Mouse (Mus musculus): ENCODE data around the gene Olfr134. TPM values are rescaled to one million over a fixed set of nuclear protein-coding genes. Genes with fewer than 3 reads are reported as not detected.
"Not testable (repeated sequence)": the region's sequence is repeated elsewhere in the genome, so short reads cannot be mapped to it uniquely, and the experiment has no call there.

The Olfr134 gene
- polyA plus RNA-seq (2015; fragmentation: Nextera tagmentation; extraction: Ambion mirVana) = not detected in 2 replicates

DNA sequence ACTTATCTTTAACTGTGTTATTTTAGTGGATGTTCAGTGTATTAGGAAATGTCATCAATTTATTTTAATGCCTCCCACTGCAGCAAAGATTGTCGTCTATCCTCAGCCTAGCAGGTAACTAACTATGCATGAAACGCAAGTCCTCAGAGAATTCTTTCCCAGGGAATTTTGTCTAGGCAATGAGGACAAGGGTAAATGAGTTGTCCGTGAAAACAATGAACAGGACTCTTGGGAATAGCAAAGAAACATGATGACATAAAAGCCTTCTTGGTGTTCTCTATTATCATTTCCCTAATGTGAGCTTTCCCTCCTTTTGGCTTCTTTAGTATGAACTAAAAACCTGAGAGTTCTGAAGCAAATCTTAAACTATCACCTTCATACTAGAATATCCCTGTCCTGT, at the start of gene Olfr134:
TSS of gene Olfr134 (plus strand) at position 301 of the 400 bp plus-strand sequence.
- ATAC-seq (ENCODE audit: extremely low read depth, insufficient number of reproducible peaks, low FRiP score, low TSS enrichment) = no peak
- no peaks in the 10 kb centered on the region for H3K4me1 ChIP-seq
- no peaks in the 10 kb centered on the region for H3K27me3 ChIP-seq (replicated peaks)
- H3K4me3 ChIP-seq = no peak within 1 kb of the TSS
- H3K9me3 ChIP-seq = 0 out of 2 replicates have a peak, but pooled peaks cover 8% of the 10 kb centered on the region
- 58% methylated on average over 3 of the region's 3 CpGs for WGBS
- no peak within 1 kb of the TSS for H3K4me2 ChIP-seq
- H3K36me3 ChIP-seq = no peaks in the 10 kb centered on the region
- H3K27ac ChIP-seq (replicated peaks) = no peak within 1 kb of the TSS
- no peak within 1 kb of the TSS for H3K9ac ChIP-seq

DNA sequence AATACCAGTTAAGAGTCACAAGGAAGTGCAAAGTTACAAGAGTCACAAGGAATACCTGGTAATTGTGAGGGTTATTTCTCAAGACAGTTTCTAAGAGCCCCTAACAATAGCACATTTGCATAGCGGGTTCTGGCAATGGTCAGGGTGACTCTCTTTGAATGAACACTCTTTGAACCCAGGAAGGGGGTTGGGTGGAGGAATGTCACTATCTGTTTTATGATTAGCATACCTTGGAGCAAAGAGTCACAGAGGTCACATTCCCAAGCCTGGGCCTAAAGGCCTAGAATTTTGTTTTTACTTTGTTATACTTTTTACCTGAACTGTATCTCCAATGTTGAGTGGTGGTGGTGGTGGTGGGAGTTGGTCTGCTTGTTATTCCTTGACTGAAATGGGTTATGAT, 47.0 kb upstream of the Olfr134 start:
- not testable (repeated sequence) for H3K27ac ChIP-seq (replicated peaks); H3K4me3 ChIP-seq; H3K4me1 ChIP-seq; H3K9ac ChIP-seq; H3K36me3 ChIP-seq; H3K4me2 ChIP-seq; ATAC-seq (ENCODE audit: extremely low read depth, insufficient number of reproducible peaks, low FRiP score, low TSS enrichment); H3K27me3 ChIP-seq (replicated peaks)
- H3K9me3 ChIP-seq = peaks cover 22% of the 10 kb centered on the region; the same call in 1 of the 2 replicates
- WGBS = 53% methylated on average over 1 of the region's 1 CpGs

DNA sequence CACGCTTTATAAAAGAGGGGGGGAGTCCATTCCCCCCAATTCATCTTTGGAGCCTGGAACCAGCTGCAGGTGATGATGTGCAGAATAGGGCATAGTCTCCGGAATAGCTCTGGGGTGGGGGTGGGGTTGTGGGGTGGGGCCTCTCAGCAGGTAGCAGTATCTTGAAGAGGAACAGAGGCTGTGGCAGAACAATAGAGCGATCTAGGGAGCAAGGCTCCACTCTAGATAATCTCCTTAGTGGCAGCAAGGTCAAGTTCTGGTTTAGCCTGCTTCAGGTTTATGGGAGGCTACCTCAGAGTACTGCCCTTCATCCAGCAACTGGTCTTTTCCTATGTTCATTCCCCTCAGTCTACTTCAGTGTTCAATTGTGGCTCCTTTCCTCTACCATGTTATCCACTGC, 45.8 kb upstream of the Olfr134 start:
- not testable (repeated sequence) for H3K4me1 ChIP-seq; H3K4me2 ChIP-seq; H3K9ac ChIP-seq; H3K4me3 ChIP-seq; H3K27me3 ChIP-seq (replicated peaks); H3K36me3 ChIP-seq; H3K27ac ChIP-seq (replicated peaks); ATAC-seq (ENCODE audit: extremely low read depth, insufficient number of reproducible peaks, low FRiP score, low TSS enrichment)
- 54% methylated on average over 3 of the region's 3 CpGs for WGBS
- peaks cover 22% of the 10 kb centered on the region; the same call in 1 of the 2 replicates for H3K9me3 ChIP-seq

DNA sequence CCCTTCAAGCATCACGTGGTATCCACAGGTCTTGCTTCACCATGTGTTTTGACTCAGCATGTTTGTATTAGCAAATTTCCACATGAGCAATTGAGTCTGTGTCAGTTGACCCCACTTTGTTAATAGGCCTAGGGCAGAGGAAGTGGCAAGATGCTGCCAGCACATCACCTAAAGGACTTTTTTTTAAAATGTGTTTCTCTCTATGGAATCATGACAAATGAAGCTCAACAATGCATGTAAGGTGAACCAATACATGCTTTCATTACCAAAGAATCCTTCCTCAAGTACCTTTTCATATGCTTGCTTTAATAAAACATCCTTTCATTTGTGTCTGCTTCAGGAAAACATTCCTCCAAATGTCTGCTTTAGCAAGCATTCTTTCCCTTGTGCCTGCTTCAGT, 36.8 kb upstream of the Olfr134 start, which contains the start of gene Olfr132:
TSS of gene Olfr132 (minus strand) at position 101 of the 400 bp plus-strand sequence.
- no peak within 1 kb of the TSS for H3K4me3 ChIP-seq
- H3K4me2 ChIP-seq = no peak within 1 kb of the TSS
- no peak for ATAC-seq (ENCODE audit: extremely low read depth, insufficient number of reproducible peaks, low FRiP score, low TSS enrichment)
- WGBS = 60% methylated on average over 1 of the region's 1 CpGs
- H3K36me3 ChIP-seq = no peaks in the 10 kb centered on the region
- H3K27ac ChIP-seq (replicated peaks) = no peak within 1 kb of the TSS
- no peaks in the 10 kb centered on the region for H3K9me3 ChIP-seq
- H3K4me1 ChIP-seq = no peaks in the 10 kb centered on the region
- H3K9ac ChIP-seq = no peak within 1 kb of the TSS
- H3K27me3 ChIP-seq (replicated peaks) = no peaks in the 10 kb centered on the region

DNA sequence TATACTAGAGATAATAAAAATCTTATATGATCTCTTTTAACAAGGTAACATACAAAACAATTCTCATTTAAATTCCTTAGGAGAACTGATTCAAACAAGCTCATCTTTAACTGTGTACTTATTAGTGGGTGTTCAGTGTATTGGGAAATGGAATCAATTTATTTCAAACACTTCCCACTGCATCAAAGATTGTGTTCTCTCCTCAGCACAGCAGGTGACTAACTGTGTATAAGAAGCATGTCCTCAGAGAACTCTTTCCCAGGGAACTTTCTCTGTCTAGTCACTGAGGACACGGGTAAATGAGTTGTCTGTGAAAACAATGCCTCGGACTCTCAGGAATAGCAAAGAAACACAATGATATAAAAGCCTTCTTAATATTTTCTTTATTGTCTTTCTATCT, 26.2 kb upstream of the Olfr134 start, which contains the start of gene Olfr133:
TSS of gene Olfr133 (plus strand) at position 301 of the 400 bp plus-strand sequence.
- Histone ChIP-seq H3K36me3 (no peaks in the 10 kb centered on the region), H3K9me3 (peaks cover 8% of the 10 kb centered on the region; the same call in 1 of the 2 replicates), H3K4me3 (no peak within 1 kb of the TSS), H3K9ac (no peak within 1 kb of the TSS), H3K4me2 (no peak within 1 kb of the TSS), H3K27ac (replicated peaks) (no peak within 1 kb of the TSS), H3K4me1 (no peaks in the 10 kb centered on the region), H3K27me3 (replicated peaks) (no peaks in the 10 kb centered on the region)
- WGBS = 70% methylated on average over 2 of the region's 2 CpGs
- no peak for ATAC-seq (ENCODE audit: extremely low read depth, insufficient number of reproducible peaks, low FRiP score, low TSS enrichment)

DNA sequence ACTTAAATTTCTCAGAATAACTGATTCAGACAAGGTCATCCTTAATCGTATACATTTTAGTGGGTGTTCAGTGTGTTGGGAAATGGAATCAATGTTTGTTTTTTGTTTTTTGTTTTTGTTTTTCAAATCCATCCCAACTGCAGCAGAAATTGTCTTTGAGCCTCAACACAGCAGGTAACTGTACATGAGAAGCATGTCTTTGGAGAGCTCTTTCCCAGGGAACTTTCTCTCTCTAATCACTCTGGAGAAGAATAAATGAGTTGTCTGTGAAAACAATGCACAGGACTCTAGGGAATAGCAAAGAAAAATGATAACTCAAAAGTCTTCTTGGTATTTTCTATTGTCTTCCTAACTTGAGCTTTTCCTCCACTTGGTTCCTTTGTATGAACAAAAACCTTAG, 32.8 kb downstream of the Olfr134 start, which contains the start of gene Olfr135:
TSS of gene Olfr135 (plus strand) at position 301 of the 400 bp plus-strand sequence.
- Histone ChIP-seq H3K4me1 (no peaks in the 10 kb centered on the region), H3K36me3 (no peaks in the 10 kb centered on the region), H3K27ac (replicated peaks) (no peak within 1 kb of the TSS), H3K9ac (no peak within 1 kb of the TSS), H3K4me2 (no peak within 1 kb of the TSS), H3K27me3 (replicated peaks) (no peaks in the 10 kb centered on the region), H3K9me3 (peaks cover 12% of the 10 kb centered on the region), H3K4me3 (no peak within 1 kb of the TSS)
- no peak for ATAC-seq (ENCODE audit: extremely low read depth, insufficient number of reproducible peaks, low FRiP score, low TSS enrichment)
- WGBS = 84% methylated on average over 1 of the region's 1 CpGs

Other genes with a start within 250 kb of the Olfr134 start
- gene Olfr761, start 218.3 kb upstream of the Olfr134 start, polyA plus RNA-seq (2015; fragmentation: Nextera tagmentation; extraction: Ambion mirVana) = not detected in 2 replicates
- gene Olfr129, start 111.3 kb upstream of the Olfr134 start, polyA plus RNA-seq (2015; fragmentation: Nextera tagmentation; extraction: Ambion mirVana) = not detected in 2 replicates
- gene Olfr130, start 107.5 kb upstream of the Olfr134 start, polyA plus RNA-seq (2015; fragmentation: Nextera tagmentation; extraction: Ambion mirVana) = not detected in 2 replicates
- not detected in 2 replicates for gene Olfr131, start 82.7 kb upstream of the Olfr134 start, polyA plus RNA-seq (2015; fragmentation: Nextera tagmentation; extraction: Ambion mirVana)
- not detected in 2 replicates for gene Olfr132, start 36.9 kb upstream of the Olfr134 start, polyA plus RNA-seq (2015; fragmentation: Nextera tagmentation; extraction: Ambion mirVana)
- not detected in 2 replicates for gene Olfr133, start 26.1 kb upstream of the Olfr134 start, polyA plus RNA-seq (2015; fragmentation: Nextera tagmentation; extraction: Ambion mirVana)
- not detected in 2 replicates for gene Olfr135, start 32.9 kb downstream of the Olfr134 start, polyA plus RNA-seq (2015; fragmentation: Nextera tagmentation; extraction: Ambion mirVana)
- gene Olfr138, start 89.6 kb downstream of the Olfr134 start, polyA plus RNA-seq (2015; fragmentation: Nextera tagmentation; extraction: Ambion mirVana) = not detected in 2 replicates
- not detected in 2 replicates for gene Olfr137, start 136.2 kb downstream of the Olfr134 start, polyA plus RNA-seq (2015; fragmentation: Nextera tagmentation; extraction: Ambion mirVana)
- not detected in 2 replicates for gene Olfr136, start 158.4 kb downstream of the Olfr134 start, polyA plus RNA-seq (2015; fragmentation: Nextera tagmentation; extraction: Ambion mirVana)
- not detected in 2 replicates for gene Esp36, start 248.8 kb downstream of the Olfr134 start, polyA plus RNA-seq (2015; fragmentation: Nextera tagmentation; extraction: Ambion mirVana)